Mouse (Mus musculus): ENCODE data around the gene Gm10057. TPM values are rescaled to one million over a fixed set of nuclear protein-coding genes. Genes with fewer than 3 reads are reported as not detected.
"Not testable (repeated sequence)": the region's sequence is repeated elsewhere in the genome, so short reads cannot be mapped to it uniquely, and the experiment has no call there.

Gm10057 gene
- total RNA-seq (2021): not detected

- DNase-seq (ENCODE audit: low spot score in 2 of 2); intact Hi-C loops (cut with DNase I): not testable (repeated sequence)
Measured at GRCm38 (mm10) chrX:154054939-154055338, at the start of gene Gm10057. Gene Gm10057 (minus strand): TSS chrX:154055039.

GRCm38 (mm10) chrX:154033727-154034126 lies 21.1 kb downstream of the Gm10057 start, which contains the start of gene 4921511M17Rik:
Gene 4921511M17Rik (minus strand): TSS chrX:154033827.
- intact Hi-C loops (cut with DNase I); DNase-seq (ENCODE audit: low spot score in 2 of 2): not testable (repeated sequence)

GRCm38 (mm10) chrX:154012540-154012939 lies 42.3 kb downstream of the Gm10057 start, which contains the start of gene Samt1:
Gene Samt1 (minus strand): TSS chrX:154012640.
- DNase-seq (ENCODE audit: low spot score in 2 of 2); intact Hi-C loops (cut with DNase I): not testable (repeated sequence)

Other genes with a start within 250 kb of the Gm10057 start
- gene Spin2c, start 222.8 kb downstream of the Gm10057 start, total RNA-seq (2021): 1 to 10 TPM; 6.7 to 7.2 TPM
- not detected for gene Samt1, start 42.4 kb downstream of the Gm10057 start, total RNA-seq (2021)
- gene 4921511M17Rik, start 21.2 kb downstream of the Gm10057 start, total RNA-seq (2021): not detected
- gene Gm15140, start 65.6 kb upstream of the Gm10057 start, total RNA-seq (2021): not detected

All from left cerebral cortex, postnatal 36 days (tissue).